Mouse (Mus musculus) lung, postnatal 0 days (tissue): ENCODE measurements at regions not wholly inside any gene's neighbourhood (a gene's known extent, or its start where the extent isn't known, plus 50 kb on each side); places are given as distances from the start of the nearest gene placed in this dataset.
A peak's percentile ranks its signal among the peaks of the same experiment; 100 is the strongest.

Experiments
- ATAC-seq: fragments of 200-750 bp; cut with Nextera tagmentation; 2 replicates; pipeline ENCODE4 v1.8.0; 2017; ENCODE audit warnings: moderate library complexity
- DNase-seq: peaks from one replicate; pipeline ENCODE4 v3.0.0-alpha.2; 2016; ENCODE audit warnings: low spot score
- H3K27ac ChIP-seq: fragments of 300-500 bp; sonication (generic); 2 replicates; pipeline ENCODE4 v1.5.1; 2014; ENCODE audit warnings: antibody characterized with exemption, mild to moderate bottlenecking, low read length, mixed read lengths
- H3K27me3 ChIP-seq: fragments of 300-500 bp; sonication (generic); replicated peaks from 2 replicates; pipeline ENCODE4 v1.6.1; 2014; ENCODE audit warnings: low read length, mixed read lengths; ENCODE audit not compliant: insufficient read depth
- H3K36me3 ChIP-seq: fragments of 300-500 bp; sonication (generic); 2 replicates; pipeline ENCODE4 v1.6.1; 2014; ENCODE audit warnings: low read length, mixed read lengths; ENCODE audit not compliant: insufficient read depth
- H3K4me1 ChIP-seq: fragments of 300-500 bp; sonication (generic); 2 replicates; pipeline ENCODE4 v1.6.1; 2014; ENCODE audit warnings: antibody characterized with exemption, low read depth, low read length, mixed read lengths; ENCODE audit not compliant: insufficient read depth
- H3K4me2 ChIP-seq: fragments of 300-500 bp; sonication (generic); replicated peaks from 2 replicates; pipeline ENCODE4 v1.6.1; 2014; ENCODE audit warnings: low read depth, mild to moderate bottlenecking, low read length, moderate library complexity, mixed read lengths
- H3K4me3 ChIP-seq: fragments of 300-500 bp; sonication (generic); 2 replicates; pipeline ENCODE4 v1.5.1; 2014; ENCODE audit warnings: low read depth, low read length
- H3K9ac ChIP-seq: fragments of 300-500 bp; sonication (generic); replicated peaks from 2 replicates; pipeline ENCODE4 v1.6.1; 2014; ENCODE audit warnings: low read depth, mild to moderate bottlenecking
- H3K9me3 ChIP-seq: fragments of 300-500 bp; sonication (generic); 2 replicates; pipeline ENCODE4 v1.6.1; 2016; ENCODE audit warnings: low read length, mixed read lengths
- CTCF ChIP-seq: IDR thresholded peaks from 2 replicates; pipeline ENCODE4 v1.5.1; 2016; ENCODE audit warnings: antibody characterized with exemption, mild to moderate bottlenecking
- EP300 ChIP-seq: IDR thresholded peaks from 2 replicates; pipeline ENCODE4 v1.6.1; 2016; ENCODE audit warnings: antibody characterized with exemption, mild to moderate bottlenecking, control low read depth
- WGBS: fragments of 180-500 bp; shearing (Covaris S2); extraction: QIAGEN DNeasy Blood & Tissue Kit; methylation state at CpG from one replicate; pipeline ENCODE4 v1.1.7; 2014; 5-methylcytosine and 5-hydroxymethylcytosine counted together

DNA sequence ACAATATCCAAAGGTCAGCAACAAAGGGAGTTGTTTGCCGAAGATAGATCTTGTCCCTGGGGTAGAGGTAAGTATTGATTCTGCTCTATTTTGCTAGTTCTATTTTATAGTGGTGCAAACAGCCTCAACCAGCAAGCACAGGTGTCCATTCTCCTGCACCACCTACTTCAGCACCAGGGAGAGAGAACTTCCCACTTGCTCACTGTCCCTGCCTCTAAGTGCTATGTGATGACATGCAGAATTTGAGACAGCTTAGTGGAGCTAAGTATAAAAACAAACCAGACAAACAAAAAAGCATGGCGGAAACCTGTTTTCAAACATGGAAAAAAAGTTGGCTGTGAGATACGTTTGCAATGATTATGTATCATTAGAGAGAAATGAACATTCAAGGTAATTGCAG lies 196.3 kb upstream of the Adam34 start:
- Histone ChIP-seq H3K4me3 (no peak overlapping the region), H3K27ac (no peak overlapping the region), H3K27me3 (no peaks in the 10 kb centered on the region), H3K4me2 (no peak overlapping the region), H3K36me3 (no peaks in the 10 kb centered on the region), H3K4me1 (no peaks in the 10 kb centered on the region), H3K9me3 (no peaks in the 10 kb centered on the region), H3K9ac (no peak overlapping the region)
- no peak for ATAC-seq
- DNase-seq: peak; percentile 23
- 44% methylated on average over 3 of the region's 3 CpGs for WGBS
- TF ChIP-seq CTCF (no peak), EP300 (no peak)

DNA sequence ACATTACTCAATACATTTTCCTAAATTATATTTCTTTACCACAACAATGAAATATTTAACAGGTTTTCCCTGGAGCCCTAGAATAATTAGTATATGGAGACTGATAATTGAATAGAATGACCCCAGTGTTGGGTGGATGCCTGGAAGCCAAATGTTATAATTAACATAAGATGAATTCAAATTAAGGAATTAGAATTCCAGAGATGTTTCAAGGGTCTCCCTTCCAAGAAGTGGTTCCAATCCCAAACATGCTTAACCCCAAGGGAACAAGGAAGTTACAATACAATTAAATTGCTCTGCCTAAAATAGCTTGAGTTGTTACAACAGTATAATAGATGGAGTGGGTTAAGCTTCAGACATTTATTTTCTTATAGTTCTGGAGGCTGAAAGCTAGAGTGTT lies 185.3 kb upstream of the Adam34 start:
- Histone ChIP-seq H3K36me3 (no peaks in the 10 kb centered on the region), H3K27me3 (no peaks in the 10 kb centered on the region), H3K27ac (no peak overlapping the region), H3K4me3 (no peak overlapping the region), H3K9me3 (no peaks in the 10 kb centered on the region), H3K4me2 (no peak overlapping the region), H3K4me1 (no peaks in the 10 kb centered on the region), H3K9ac (no peak overlapping the region)
- DNase-seq (no peak), ATAC-seq (no peak)
- TF ChIP-seq EP300 (no peak), CTCF (no peak)

DNA sequence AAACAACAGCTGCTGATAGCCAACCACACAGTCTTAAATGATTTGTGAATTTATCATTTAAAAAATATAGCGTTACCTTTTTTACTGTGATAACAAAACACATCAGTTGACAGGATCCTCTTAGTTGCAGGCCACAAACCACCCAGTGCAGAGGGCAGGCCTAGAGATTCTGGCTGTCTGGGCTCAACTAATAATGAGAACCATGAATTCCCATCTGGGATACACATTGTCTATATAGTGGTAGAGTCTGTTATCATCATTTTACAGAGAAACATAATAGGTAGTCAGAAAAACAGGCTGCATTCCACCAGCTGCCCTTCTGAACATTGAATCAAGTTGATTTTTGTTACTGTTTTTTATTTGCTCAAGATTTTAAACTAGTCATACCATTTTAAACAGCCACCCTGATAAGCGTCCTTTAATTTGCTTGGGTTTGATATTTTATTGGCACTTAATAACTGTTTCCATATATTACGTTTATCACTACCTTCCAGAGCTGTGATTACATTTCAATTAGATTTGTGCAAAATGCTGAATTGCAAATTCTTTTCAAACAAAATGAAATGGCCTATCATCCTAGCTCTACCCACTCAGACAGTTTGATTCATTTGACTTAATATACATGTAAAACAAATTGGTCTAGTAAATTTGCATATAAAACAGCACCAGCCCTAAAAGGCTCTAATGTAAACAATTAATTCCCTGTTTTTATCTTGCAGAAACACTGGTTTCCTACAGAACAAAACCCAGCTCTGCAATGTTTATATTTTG lies 144.2 kb upstream of the Adam34 start:
- peak; percentile 12 for DNase-seq
- ATAC-seq: no peak; the same call in 1 of the 2 replicates
- H3K36me3 ChIP-seq: no peaks in the 10 kb centered on the region

More for the DNA sequence above, 144.2 kb upstream of the Adam34 start:
- H3K27me3 ChIP-seq: no peaks in the 10 kb centered on the region
- H3K9me3 ChIP-seq: no peaks in the 10 kb centered on the region
- 61% methylated on average over 3 of the region's 3 CpGs for WGBS
- H3K9ac ChIP-seq: no peak overlapping the region
- TF ChIP-seq CTCF: no peak
- TF ChIP-seq EP300: peak; percentile 56
- H3K4me1 ChIP-seq: no peaks in the 10 kb centered on the region
- H3K27ac ChIP-seq: no peak overlapping the region
- H3K4me2 ChIP-seq: no peak overlapping the region
- no peak overlapping the region for H3K4me3 ChIP-seq
